10 mouse cellular contexts compared by ENCODE assay signal in the genomic region with DNA sequence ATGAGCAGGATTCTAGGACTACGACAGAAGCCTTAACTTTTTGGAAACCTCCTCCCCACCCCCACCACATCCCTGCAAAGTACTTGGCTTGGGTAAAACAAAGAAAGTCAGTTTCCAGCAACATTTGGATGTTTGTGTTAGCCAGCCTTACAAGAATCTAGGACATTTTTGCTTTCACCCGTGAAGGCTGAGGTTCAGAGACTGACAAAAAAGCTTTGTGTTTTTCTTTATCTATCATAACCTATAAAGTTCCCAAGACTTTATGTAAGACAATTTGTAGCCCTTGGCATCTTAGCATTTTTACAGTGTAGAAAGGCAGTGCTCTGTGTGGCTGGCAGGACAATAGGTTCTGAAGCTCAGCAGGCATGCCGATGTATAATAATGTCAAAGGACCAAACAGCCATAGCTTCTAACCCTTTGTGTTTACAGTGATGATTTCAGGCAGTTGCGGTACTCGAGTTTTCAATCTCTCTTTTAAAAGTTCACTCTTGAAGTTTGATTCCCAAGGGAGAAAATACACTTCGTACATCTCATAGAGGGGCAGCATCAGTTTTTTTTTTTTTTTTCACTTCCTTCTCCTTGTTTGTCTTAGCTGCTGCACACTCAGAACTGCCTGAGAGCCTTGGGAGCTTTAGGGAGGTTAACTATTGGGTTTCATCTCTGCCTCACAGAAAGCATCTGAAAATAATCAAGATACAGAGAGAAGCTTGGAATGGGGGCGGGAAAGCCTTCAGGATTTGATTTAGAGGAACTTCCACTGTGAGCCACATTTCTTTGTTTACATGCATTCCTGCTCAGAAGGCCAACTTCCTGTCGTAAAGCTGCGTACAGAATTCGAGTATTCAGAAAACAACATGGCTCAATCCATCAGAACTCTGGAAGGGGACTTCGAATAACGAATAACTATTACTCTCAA.
A peak's percentile ranks its signal among the peaks of the same experiment; 100 is the strongest.
DNase-seq lines count a peak whose midpoint lies in the region; ATAC-seq and TF ChIP-seq lines count a peak whose summit lies in the region.
"Had no signal": no experiment of that assay in that cellular context is flagged by ENCODE, and none has a peak within 500 bp of the region (broad histone marks: within the 10 kb centered on the region; RNA-seq: fewer than 3 reads in every experiment).

No protein-coding gene starts in this region.

- peak overlapping the region; percentile 80 for H3K27ac ChIP-seq in intestine, embryonic 14.5 days (ENCODE audit: low read depth)
- no peak overlapping the region for H3K27ac ChIP-seq in intestine, postnatal 0 days (ENCODE audit: low read depth, low read length)
- H3K27ac ChIP-seq in embryonic facial prominence, embryonic 13.5 days = peak overlapping the region; percentile 90
- peak overlapping the region; percentile 86 for H3K27ac ChIP-seq in kidney, embryonic 14.5 days (ENCODE audit: low read depth, low read length)
- H3K27ac ChIP-seq in neural tube, embryonic 13.5 days (replicated peaks) = peak overlapping the region; percentile 57; the same call in 1 of the 2 replicates
- H3K27ac ChIP-seq: layer of hippocampus, adult 2 months had no signal

- H3K36me3 ChIP-seq in intestine, embryonic 14.5 days (ENCODE audit: control insufficient read depth, insufficient read depth, low read length) = no peaks in the 10 kb centered on the region
- no peaks in the 10 kb centered on the region for H3K36me3 ChIP-seq in intestine, postnatal 0 days (ENCODE audit: control insufficient read depth, insufficient read depth)
- H3K36me3 ChIP-seq in embryonic facial prominence, embryonic 13.5 days = no peaks in the 10 kb centered on the region
- H3K36me3 ChIP-seq in kidney, embryonic 14.5 days (ENCODE audit: control insufficient read depth, insufficient read depth, low read length) = no peaks in the 10 kb centered on the region
- no peaks in the 10 kb centered on the region for H3K36me3 ChIP-seq in neural tube, embryonic 13.5 days

- H3K9me3 ChIP-seq in intestine, embryonic 14.5 days (ENCODE audit: control insufficient read depth, low read length) = no peaks in the 10 kb centered on the region
- H3K9me3 ChIP-seq in intestine, postnatal 0 days (ENCODE audit: control insufficient read depth) = no peaks in the 10 kb centered on the region
- no peaks in the 10 kb centered on the region for H3K9me3 ChIP-seq in embryonic facial prominence, embryonic 13.5 days
- H3K9me3 ChIP-seq in kidney, embryonic 14.5 days (ENCODE audit: control insufficient read depth, low read length) = no peaks in the 10 kb centered on the region
- H3K9me3 ChIP-seq in neural tube, embryonic 13.5 days = no peaks in the 10 kb centered on the region

- peaks cover 12% of the 10 kb centered on the region for H3K4me1 ChIP-seq in intestine, embryonic 14.5 days (replicated peaks; ENCODE audit: control insufficient read depth, insufficient read depth, low read length)
- no peaks in the 10 kb centered on the region for H3K4me1 ChIP-seq in intestine, postnatal 0 days (replicated peaks; ENCODE audit: control insufficient read depth, insufficient read depth, low read length)
- peaks cover 27% of the 10 kb centered on the region for H3K4me1 ChIP-seq in embryonic facial prominence, embryonic 13.5 days
- H3K4me1 ChIP-seq in kidney, embryonic 14.5 days (ENCODE audit: control insufficient read depth, insufficient read depth, low read length) = peaks cover 12% of the 10 kb centered on the region
- H3K4me1 ChIP-seq in neural tube, embryonic 13.5 days (replicated peaks) = peaks cover 14% of the 10 kb centered on the region

- peak; percentile 54 for DNase-seq in intestine, embryonic 14.5 days (ENCODE audit: low spot score)
- DNase-seq in B cell, adult 2 months = no peak
- no peak for DNase-seq in thymus, postnatal 4 days
- DNase-seq in right cerebral cortex, postnatal 4 days = no peak
- DNase-seq: cerebellum, adult 9-11 months had no signal

- TF ChIP-seq CTCF in intestine, postnatal 0 days (IDR thresholded peaks at IDR 0.05; ENCODE audit: low read depth) = no peak

- 28% methylated on average over 12 of the region's 12 CpGs for WGBS in intestine, embryonic 14.5 days
- 45% methylated on average over 12 of the region's 12 CpGs for WGBS in intestine, postnatal 0 days
- 16% methylated on average over 12 of the region's 12 CpGs for WGBS in embryonic facial prominence, embryonic 13.5 days
- 16% methylated on average over 12 of the region's 12 CpGs for WGBS in kidney, embryonic 14.5 days
- 15% methylated on average over 12 of the region's 12 CpGs for WGBS in neural tube, embryonic 13.5 days

- no peak overlapping the region for H3K9ac ChIP-seq in intestine, embryonic 14.5 days (ENCODE audit: low read length)
- no peak overlapping the region for H3K9ac ChIP-seq in intestine, postnatal 0 days (ENCODE audit: low read depth, low read length)
- H3K9ac ChIP-seq in embryonic facial prominence, embryonic 13.5 days = no peak overlapping the region
- H3K9ac ChIP-seq in kidney, embryonic 14.5 days (ENCODE audit: low read depth, low read length) = no peak overlapping the region
- H3K9ac ChIP-seq in neural tube, embryonic 13.5 days = no peak overlapping the region

- no peak overlapping the region for H3K4me3 ChIP-seq in intestine, embryonic 14.5 days (ENCODE audit: low read depth, low read length)
- no peak overlapping the region for H3K4me3 ChIP-seq in intestine, postnatal 0 days (ENCODE audit: low read depth, low read length)
- H3K4me3 ChIP-seq in embryonic facial prominence, embryonic 13.5 days = no peak overlapping the region
- H3K4me3 ChIP-seq in kidney, embryonic 14.5 days (ENCODE audit: low read length) = no peak overlapping the region
- no peak overlapping the region for H3K4me3 ChIP-seq in neural tube, embryonic 13.5 days
- H3K4me3 ChIP-seq: layer of hippocampus, adult 2 months had no signal

- no peaks in the 10 kb centered on the region for H3K27me3 ChIP-seq in intestine, embryonic 14.5 days (replicated peaks; ENCODE audit: control insufficient read depth, insufficient read depth, low read length)
- H3K27me3 ChIP-seq in intestine, postnatal 0 days (replicated peaks; ENCODE audit: control insufficient read depth, insufficient read depth, low read length) = no peaks in the 10 kb centered on the region
- H3K27me3 ChIP-seq in embryonic facial prominence, embryonic 13.5 days = no peaks in the 10 kb centered on the region
- H3K27me3 ChIP-seq in kidney, embryonic 14.5 days (ENCODE audit: control insufficient read depth, insufficient read depth, low read length) = no peaks in the 10 kb centered on the region
- H3K27me3 ChIP-seq in neural tube, embryonic 13.5 days = no peaks in the 10 kb centered on the region

- no peak for ATAC-seq in intestine, embryonic 14.5 days (replicated peaks; ENCODE audit: low FRiP score, low TSS enrichment, low read depth)
- ATAC-seq in intestine, postnatal 0 days = no peak
- ATAC-seq in embryonic facial prominence, embryonic 13.5 days (ENCODE audit: insufficient number of reproducible peaks, insufficient read depth, low FRiP score, low TSS enrichment, low read depth) = peak; percentile 72
- peak; percentile 91 for ATAC-seq in kidney, embryonic 14.5 days (ENCODE audit: low FRiP score, low TSS enrichment)
- ATAC-seq in neural tube, embryonic 13.5 days (ENCODE audit: low read depth) = peak; percentile 15; the same call in 1 of the 2 replicates

- H3K4me2 ChIP-seq in intestine, embryonic 14.5 days (ENCODE audit: low read length) = peak overlapping the region; percentile 20
- H3K4me2 ChIP-seq in intestine, postnatal 0 days (replicated peaks; ENCODE audit: low read depth) = no peak overlapping the region
- H3K4me2 ChIP-seq in embryonic facial prominence, embryonic 13.5 days = peak overlapping the region; percentile 33
- no peak overlapping the region; the same call in 1 of the 2 replicates for H3K4me2 ChIP-seq in kidney, embryonic 14.5 days (replicated peaks; ENCODE audit: low read depth, low read length)
- peak overlapping the region; percentile 15 for H3K4me2 ChIP-seq in neural tube, embryonic 13.5 days

Comparison
In these comparisons a context has a peak if more than half of its experiments do, and no peak if none do; other contexts are left out.
1. H3K4me2 ChIP-seq: peak in intestine, embryonic 14.5 days (single experiment), embryonic facial prominence, embryonic 13.5 days (single experiment) and neural tube, embryonic 13.5 days (single experiment); none in intestine, postnatal 0 days (single experiment) and kidney, embryonic 14.5 days (single experiment).
2. ATAC-seq: peak in embryonic facial prominence, embryonic 13.5 days (single experiment), kidney, embryonic 14.5 days (single experiment) and neural tube, embryonic 13.5 days (single experiment); none in intestine, embryonic 14.5 days (single experiment) and intestine, postnatal 0 days (single experiment).